In genomic region chr6:145499574-145500546, GRCm38 (mm10) we compare ENCODE assay signal across 13 mouse cellular contexts.
A peak's percentile ranks its signal among the peaks of the same experiment; 100 is the strongest.
DNase-seq lines count a peak whose midpoint lies in the region; ATAC-seq and TF ChIP-seq lines count a peak whose summit lies in the region.
"Had no signal": no experiment of that assay in that cellular context is flagged by ENCODE, and none has a peak within 500 bp of the region (broad histone marks: within the 10 kb centered on the region; RNA-seq: fewer than 3 reads in every experiment).

No protein-coding gene starts in this region.

- no peak overlapping the region for H3K4me3 ChIP-seq in kidney, adult 2 months (ENCODE audit: insufficient read depth, low read depth, low read length)
- no peak overlapping the region for H3K4me3 ChIP-seq in limb, embryonic 15.5 days
- H3K4me3 ChIP-seq: forebrain, embryonic 15.5 days; layer of hippocampus, adult 2 months had no signal

- ATAC-seq in limb, embryonic 15.5 days (ENCODE audit: insufficient number of reproducible peaks, low FRiP score, low TSS enrichment, low read depth) = 0 out of 2 replicates have a peak, but pooled peaks have one; percentile 40
- ATAC-seq: forebrain, embryonic 15.5 days; hindbrain, postnatal 0 days had no signal

- H3K4me1 ChIP-seq in kidney, adult 2 months (ENCODE audit: control insufficient read depth, insufficient read depth, low read length) = peaks cover 5% of the 10 kb centered on the region; the same call in 1 of the 2 replicates
- H3K4me1 ChIP-seq in limb, embryonic 15.5 days = peaks cover 5% of the 10 kb centered on the region
- H3K4me1 ChIP-seq: forebrain, embryonic 15.5 days had no signal

- H3K4me2 ChIP-seq in limb, embryonic 15.5 days = no peak overlapping the region
- H3K4me2 ChIP-seq: forebrain, embryonic 15.5 days had no signal

- peak overlapping the region; percentile 70 for H3K27ac ChIP-seq in kidney, adult 2 months (ENCODE audit: insufficient read depth, low read depth, low read length)
- H3K27ac ChIP-seq in limb, embryonic 15.5 days = no peak overlapping the region
- H3K27ac ChIP-seq: forebrain, embryonic 15.5 days; hindbrain, postnatal 0 days; layer of hippocampus, adult 2 months had no signal

- H3K36me3 ChIP-seq in kidney, adult 2 months (ENCODE audit: control insufficient read depth, insufficient read depth, low read length) = no peaks in the 10 kb centered on the region
- H3K36me3 ChIP-seq in limb, embryonic 15.5 days = no peaks in the 10 kb centered on the region
- H3K36me3 ChIP-seq: forebrain, embryonic 15.5 days had no signal

- intact Hi-C loops in left cerebral cortex, postnatal 14 days (cut with DNase I) = no loop called here

- no peaks in the 10 kb centered on the region for H3K9me3 ChIP-seq in limb, embryonic 15.5 days

- H3K27me3 ChIP-seq in kidney, adult 2 months (replicated peaks; ENCODE audit: control insufficient read depth, insufficient read depth, low read length) = no peaks in the 10 kb centered on the region
- no peaks in the 10 kb centered on the region for H3K27me3 ChIP-seq in limb, embryonic 15.5 days
- H3K27me3 ChIP-seq: forebrain, embryonic 15.5 days had no signal

- no peak for TF ChIP-seq CTCF in kidney, adult 2 months (conservative IDR thresholded peaks at IDR 0.05; ENCODE audit: insufficient read depth, insufficient read length, low read depth, low read length)

- H3K9ac ChIP-seq in limb, embryonic 15.5 days = no peak overlapping the region
- H3K9ac ChIP-seq: forebrain, embryonic 15.5 days had no signal

- no peak for TF ChIP-seq POLR2A in kidney, adult 2 months (IDR thresholded peaks at IDR 0.05; ENCODE audit: low read depth, low read length)

- WGBS in kidney, adult 2 months = 55% methylated on average over 19 of the region's 19 CpGs
- 66% methylated on average over 19 of the region's 19 CpGs for WGBS in limb, embryonic 15.5 days

- DNase-seq in lung, adult 18-20 months = peak; percentile 14 to 53
- DNase-seq in lung, postnatal 14 days = no peak
- peak; percentile 54 for DNase-seq in kidney, adult 2 months
- DNase-seq in lung, postnatal 25 days (ENCODE audit: low spot score) = peak; percentile 41
- DNase-seq in left cerebral cortex, postnatal 14 days (ENCODE audit: low spot score in 2 of 2) = no peak
- no peak for DNase-seq in cerebellum, adult 9-10 months
- no peak for DNase-seq in spleen, adult 12 weeks (ENCODE audit: low spot score)
- DNase-seq: cerebellum, postnatal 36 days; gastrocnemius, postnatal 36 days had no signal

Comparison
In these comparisons a context has a peak if more than half of its experiments do, and no peak if none do; other contexts are left out.
1. DNase-seq: peak in lung, adult 18-20 months (2 of 2), kidney, adult 2 months (single experiment) and lung, postnatal 25 days (single experiment); none in lung, postnatal 14 days (single experiment), left cerebral cortex, postnatal 14 days (0 of 2), cerebellum, adult 9-10 months (single experiment) and spleen, adult 12 weeks (single experiment).